Mouse (Mus musculus): ENCODE data around the gene Cd52.

GRCm38 (mm10) chr4:134097015-134097608 lies 2.2 kb upstream of the Cd52 start:
- TF ChIP-seq CTCF (IDR thresholded peaks at IDR 0.05; ENCODE audit: low read depth, low read length) (no peak), TAL1 (conservative IDR thresholded peaks at IDR 0.05; ENCODE audit: low read depth, low read length) (no peak), GATA1 (IDR thresholded peaks at IDR 0.05; ENCODE audit: borderline replicate concordance, low read length) (no peak), POLR2AphosphoS5 (IDR thresholded peaks at IDR 0.05; ENCODE audit: insufficient replicate concordance, low read depth, low read length) (no peak)

All from G1E (cell line).